Mouse (Mus musculus) lung, embryonic 15.5 days (tissue): ENCODE data around the gene Ptprg. TPM values are rescaled to one million over a fixed set of nuclear protein-coding genes. Genes with fewer than 3 reads are reported as not detected.

Experiments used
- ATAC-seq: fragments of 200-750 bp; cut with Nextera tagmentation; 2 replicates; pipeline ENCODE4 v1.8.0; 2017; ENCODE audit warnings: moderate number of reproducible peaks, borderline replicate concordance; ENCODE audit not compliant: low FRiP score, low TSS enrichment; ENCODE audit errors: extremely low read depth
- H3K27ac ChIP-seq: fragments of 300-500 bp; sonication (generic); 2 replicates; pipeline ENCODE4 v1.5.1; 2015; ENCODE audit warnings: moderate library complexity, mild to moderate bottlenecking, inconsistent platforms
- H3K27me3 ChIP-seq: fragments of 300-500 bp; sonication (generic); 2 replicates; pipeline ENCODE4 v1.6.1; 2015; ENCODE audit warnings: inconsistent platforms
- H3K36me3 ChIP-seq: fragments of 300-500 bp; sonication (generic); 2 replicates; pipeline ENCODE4 v1.6.1; 2015; ENCODE audit warnings: inconsistent platforms
- H3K4me1 ChIP-seq: fragments of 300-500 bp; sonication (generic); 2 replicates; pipeline ENCODE4 v1.6.1; 2015; ENCODE audit warnings: inconsistent platforms
- H3K4me2 ChIP-seq: fragments of 300-500 bp; sonication (generic); 2 replicates; pipeline ENCODE4 v1.6.1; 2015; ENCODE audit warnings: inconsistent platforms, mild to moderate bottlenecking, moderate library complexity
- H3K4me3 ChIP-seq: fragments of 300-500 bp; sonication (generic); 2 replicates; pipeline ENCODE4 v1.5.1; 2015; ENCODE audit warnings: mild to moderate bottlenecking, inconsistent platforms
- H3K9ac ChIP-seq: fragments of 300-500 bp; sonication (generic); 2 replicates; pipeline ENCODE4 v1.6.1; 2015; ENCODE audit warnings: inconsistent platforms
- H3K9me3 ChIP-seq: fragments of 300-500 bp; sonication (generic); 2 replicates; pipeline ENCODE4 v1.6.1; 2016; ENCODE audit warnings: inconsistent platforms
- WGBS: fragments of 180-500 bp; shearing (Covaris S2); methylation state at CpG from one replicate; pipeline ENCODE4 v1.1.7; 2015; 5-methylcytosine and 5-hydroxymethylcytosine counted together
- polyA plus RNA-seq: library from polyadenylated mRNA; unstranded; fragments of >200 nt; fragmentation: Nextera tagmentation; extraction: Ambion mirVana; gene quantifications from 2 replicates; pipeline ENCODE4 v1.2.1, GENCODE M21; 2015

Gene Ptprg
- polyA plus RNA-seq, 1 experiment from 2014 or later: 29.9 TPM

- no peak overlapping the region for H3K9ac ChIP-seq
- 0 out of 2 replicates have a peak, but pooled peaks cover 6% of the 10 kb centered on the region for H3K4me1 ChIP-seq
- H3K27ac ChIP-seq: no peak overlapping the region
- no peak overlapping the region for H3K4me2 ChIP-seq
- no peak overlapping the region for H3K4me3 ChIP-seq
- H3K27me3 ChIP-seq: no peaks in the 10 kb centered on the region
- no peaks in the 10 kb centered on the region for H3K36me3 ChIP-seq
- 81% methylated on average over 5 of the region's 5 CpGs for WGBS
- ATAC-seq: no peak
- H3K9me3 ChIP-seq: no peaks in the 10 kb centered on the region
Observed at GRCm38 (mm10) chr14:11594336-11594735, 41.0 kb downstream of the Ptprg start.

- no peaks in the 10 kb centered on the region for H3K27me3 ChIP-seq
- H3K4me1 ChIP-seq: no peaks in the 10 kb centered on the region
- no peak overlapping the region for H3K9ac ChIP-seq
- no peak overlapping the region for H3K27ac ChIP-seq
- H3K4me3 ChIP-seq: no peak overlapping the region
- H3K36me3 ChIP-seq: no peaks in the 10 kb centered on the region
- no peaks in the 10 kb centered on the region for H3K9me3 ChIP-seq
- 56% methylated on average over 8 of the region's 8 CpGs for WGBS
- no peak overlapping the region for H3K4me2 ChIP-seq
- ATAC-seq: no peak
Observed at GRCm38 (mm10) chr14:11604133-11604865, 51.0 kb downstream of the Ptprg start.

DNA sequence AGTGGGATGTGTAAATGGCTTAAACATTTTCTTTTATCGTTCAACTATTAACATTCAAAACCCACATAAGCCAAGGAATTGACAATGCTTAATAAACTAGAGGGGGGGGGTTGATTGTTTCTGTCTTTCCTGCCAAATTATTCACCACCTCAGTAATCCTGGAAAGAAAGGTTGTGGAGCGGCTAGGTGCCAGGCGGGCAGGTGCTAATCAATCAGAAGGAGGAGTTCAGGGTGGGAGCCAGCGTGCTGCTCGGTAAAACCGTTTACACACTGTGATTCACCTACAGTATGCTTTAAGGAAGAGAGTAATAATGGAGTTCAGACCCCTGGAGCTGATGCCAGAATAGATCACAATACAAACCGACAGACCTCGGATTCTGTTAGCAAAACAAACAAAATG is 55.0 kb downstream of the Ptprg start:
- 45% methylated on average over 8 of the region's 8 CpGs for WGBS
- Histone ChIP-seq H3K9ac (no peak overlapping the region), H3K27ac (no peak overlapping the region), H3K36me3 (no peaks in the 10 kb centered on the region), H3K4me3 (no peak overlapping the region), H3K4me2 (no peak overlapping the region), H3K27me3 (no peaks in the 10 kb centered on the region), H3K4me1 (peaks cover 12% of the 10 kb centered on the region), H3K9me3 (no peaks in the 10 kb centered on the region)
- ATAC-seq: no peak

GRCm38 (mm10) chr14:11609857-11610582 is 56.7 kb downstream of the Ptprg start:
- Histone ChIP-seq H3K9ac (no peak overlapping the region), H3K36me3 (no peaks in the 10 kb centered on the region), H3K4me2 (no peak overlapping the region), H3K27me3 (no peaks in the 10 kb centered on the region), H3K27ac (no peak overlapping the region), H3K4me1 (peaks cover 20% of the 10 kb centered on the region), H3K4me3 (no peak overlapping the region), H3K9me3 (no peaks in the 10 kb centered on the region)
- ATAC-seq: no peak
- WGBS: 83% methylated on average over 7 of the region's 7 CpGs

DNA sequence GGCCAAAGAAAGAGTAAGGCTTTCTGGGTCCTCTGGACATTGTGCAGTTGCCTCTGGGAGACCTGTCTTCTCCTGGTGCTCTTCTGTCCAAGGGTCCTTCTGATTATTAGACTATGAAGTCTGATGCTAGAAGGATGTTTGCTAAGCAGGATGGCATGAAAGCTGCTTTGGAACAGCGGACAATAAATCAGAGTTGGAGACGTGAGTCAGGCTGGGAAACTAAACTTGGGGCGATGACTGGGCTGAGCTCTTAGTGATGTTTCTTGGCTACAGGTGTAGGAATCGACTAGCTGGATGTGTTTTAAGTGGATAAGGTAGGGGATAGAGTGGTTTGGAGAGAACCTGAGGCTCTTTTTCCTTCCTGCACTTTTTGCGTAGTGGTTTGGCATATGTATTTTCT is 59.1 kb downstream of the Ptprg start:
- Histone ChIP-seq H3K9me3 (no peaks in the 10 kb centered on the region), H3K27ac (no peak overlapping the region), H3K4me2 (no peak overlapping the region), H3K4me1 (peaks cover 32% of the 10 kb centered on the region), H3K9ac (no peak overlapping the region), H3K27me3 (peaks cover 5% of the 10 kb centered on the region; the same call in 1 of the 2 replicates), H3K4me3 (no peak overlapping the region), H3K36me3 (no peaks in the 10 kb centered on the region)
- ATAC-seq: no peak
- 61% methylated on average over 5 of the region's 5 CpGs for WGBS

DNA sequence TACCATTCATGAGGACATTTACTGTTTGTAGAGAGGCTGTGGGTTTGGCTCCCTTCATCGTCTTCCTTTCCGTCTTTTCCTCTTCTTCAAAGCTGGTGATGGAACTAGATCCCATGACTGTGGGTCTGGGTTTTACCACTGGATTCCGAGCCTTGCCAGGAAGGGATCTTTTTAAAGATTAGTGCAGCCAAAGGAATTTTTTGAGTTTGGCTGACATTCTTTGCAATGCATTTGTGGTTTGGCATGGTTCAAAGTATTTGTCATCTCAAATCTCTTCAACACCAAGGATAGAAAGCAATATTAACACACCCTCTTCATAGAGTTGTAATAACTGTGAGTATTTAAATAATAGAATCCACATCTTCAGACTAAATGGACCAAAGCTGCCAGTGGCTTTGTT is 59.8 kb downstream of the Ptprg start:
- H3K4me2 ChIP-seq: no peak overlapping the region
- no peak for ATAC-seq
- WGBS: 40% methylated on average over 3 of the region's 3 CpGs

GRCm38 (mm10) chr14:11615697-11616096 is 62.4 kb downstream of the Ptprg start:
- Histone ChIP-seq H3K4me2 (no peak overlapping the region), H3K4me3 (no peak overlapping the region), H3K4me1 (peaks cover 40% of the 10 kb centered on the region), H3K27ac (no peak overlapping the region), H3K9ac (no peak overlapping the region), H3K36me3 (no peaks in the 10 kb centered on the region), H3K27me3 (peaks cover 5% of the 10 kb centered on the region; the same call in 1 of the 2 replicates), H3K9me3 (no peaks in the 10 kb centered on the region)
- ATAC-seq: no peak
- WGBS: 77% methylated on average over 3 of the region's 3 CpGs

More for the DNA sequence above, 59.8 kb downstream of the Ptprg start:
- Histone ChIP-seq H3K27me3 (peaks cover 5% of the 10 kb centered on the region; the same call in 1 of the 2 replicates), H3K4me1 (peaks cover 36% of the 10 kb centered on the region), H3K4me3 (no peak overlapping the region), H3K9me3 (no peaks in the 10 kb centered on the region), H3K9ac (no peak overlapping the region), H3K27ac (no peak overlapping the region), H3K36me3 (no peaks in the 10 kb centered on the region)

GRCm38 (mm10) chr14:11617362-11617761 is 64.0 kb downstream of the Ptprg start:
- Histone ChIP-seq H3K4me1 (peaks cover 40% of the 10 kb centered on the region), H3K9me3 (no peaks in the 10 kb centered on the region), H3K4me2 (no peak overlapping the region), H3K9ac (no peak overlapping the region), H3K36me3 (no peaks in the 10 kb centered on the region), H3K4me3 (no peak overlapping the region), H3K27ac (peak overlapping the region; percentile 44), H3K27me3 (peaks cover 5% of the 10 kb centered on the region; the same call in 1 of the 2 replicates)
- 24% methylated on average over 6 of the region's 6 CpGs for WGBS
- ATAC-seq: peak; percentile 86

GRCm38 (mm10) chr14:11618140-11618705 is 64.9 kb downstream of the Ptprg start:
- peak; percentile 17; the same call in 1 of the 2 replicates for ATAC-seq
- 64% methylated on average over 6 of the region's 6 CpGs for WGBS
- no peak overlapping the region for H3K27ac ChIP-seq

DNA sequence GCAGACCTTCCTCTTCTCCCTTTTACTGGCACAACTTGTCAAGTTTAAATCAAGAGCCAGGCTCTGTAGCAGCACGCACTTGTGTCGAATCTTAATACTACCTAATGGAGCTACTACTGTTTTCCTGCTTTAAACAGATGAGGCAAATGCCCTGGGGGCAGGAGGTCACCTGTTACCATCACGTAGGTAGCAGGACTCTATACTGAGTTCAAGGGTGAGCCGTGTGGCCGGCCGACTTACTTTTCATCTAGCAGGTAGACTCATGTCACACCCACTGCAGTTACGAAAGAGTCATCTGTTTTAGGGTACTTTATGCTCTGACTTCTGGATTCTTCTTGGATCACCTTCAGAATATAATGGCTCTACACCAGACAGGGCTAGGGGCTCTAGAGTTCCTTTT is 66.3 kb downstream of the Ptprg start:
- no peak overlapping the region for H3K4me3 ChIP-seq
- H3K9me3 ChIP-seq: no peaks in the 10 kb centered on the region
- peaks cover 5% of the 10 kb centered on the region; the same call in 1 of the 2 replicates for H3K27me3 ChIP-seq
- ATAC-seq: no peak
- peaks cover 24% of the 10 kb centered on the region; the same call in 1 of the 2 replicates for H3K4me1 ChIP-seq
- H3K36me3 ChIP-seq: no peaks in the 10 kb centered on the region
- H3K4me2 ChIP-seq: no peak overlapping the region
- WGBS: 88% methylated on average over 7 of the region's 7 CpGs
- no peak overlapping the region for H3K9ac ChIP-seq
- H3K27ac ChIP-seq: no peak overlapping the region

More at GRCm38 (mm10) chr14:11618140-11618705, 64.9 kb downstream of the Ptprg start:
- Histone ChIP-seq H3K9me3 (no peaks in the 10 kb centered on the region), H3K4me3 (no peak overlapping the region), H3K27me3 (peaks cover 5% of the 10 kb centered on the region; the same call in 1 of the 2 replicates), H3K4me1 (peaks cover 33% of the 10 kb centered on the region), H3K4me2 (no peak overlapping the region), H3K36me3 (no peaks in the 10 kb centered on the region), H3K9ac (no peak overlapping the region)

GRCm38 (mm10) chr14:11620314-11620713 is 67.0 kb downstream of the Ptprg start:
- no peak overlapping the region for H3K4me2 ChIP-seq
- 90% methylated on average over 6 of the region's 6 CpGs for WGBS
- H3K4me3 ChIP-seq: no peak overlapping the region
- no peak overlapping the region for H3K27ac ChIP-seq
- H3K27me3 ChIP-seq: peaks cover 5% of the 10 kb centered on the region; the same call in 1 of the 2 replicates
- H3K36me3 ChIP-seq: no peaks in the 10 kb centered on the region
- H3K9ac ChIP-seq: no peak overlapping the region
- H3K4me1 ChIP-seq: peaks cover 24% of the 10 kb centered on the region; the same call in 1 of the 2 replicates
- H3K9me3 ChIP-seq: no peaks in the 10 kb centered on the region
- no peak for ATAC-seq
